Mouse (Mus musculus) MEL (cell line): Measurements from ENCODE around the gene Caskin1. TPM values are rescaled to one million over a fixed set of nuclear protein-coding genes. Genes with fewer than 3 reads are reported as not detected.

Source experiments
- DNase-seq: peaks from one replicate; pipeline ENCODE4 v3.0.0; 2011; ENCODE audit warnings: low read depth, low spot score
- H3K27ac ChIP-seq: 2 replicates; pipeline ENCODE4 v1.5.1; 2012; ENCODE audit warnings: low read depth, mild to moderate bottlenecking, control low read depth, low read length, moderate library complexity; ENCODE audit not compliant: control insufficient read depth
- H3K27me3 ChIP-seq, 2 experiments: fragments of 150-350 bp in 1 of 2; sonication (generic) in 1 of 2; 2 replicates each; pipeline ENCODE4 v1.6.1; 2012; ENCODE audit warnings: low read length in 2 of 2, mild to moderate bottlenecking in 2 of 2, improper control_type of control experiment in 1 of 2, moderate library complexity in 1 of 2; ENCODE audit not compliant: insufficient read depth in 2 of 2, control insufficient read depth in 1 of 2
- H3K36me3 ChIP-seq, 2 experiments: 2 replicates each; pipeline ENCODE4 v1.6.1; 2012 to 2014; ENCODE audit warnings: low read length in 2 of 2, improper control_type of control experiment in 1 of 2, inconsistent platforms in 1 of 2, mild to moderate bottlenecking in 1 of 2; ENCODE audit not compliant: insufficient read depth in 2 of 2, control insufficient read depth in 1 of 2
- H3K4me1 ChIP-seq, 2 experiments: fragments of 150-350 bp in 1 of 2; sonication (generic) in 1 of 2; 2 replicates each; pipeline ENCODE4 v1.6.1; 2012; ENCODE audit warnings: low read length in 2 of 2, improper control_type of control experiment in 1 of 2, mild to moderate bottlenecking in 1 of 2; ENCODE audit not compliant: insufficient read depth in 2 of 2, control insufficient read depth in 1 of 2
- H3K4me3 ChIP-seq, 2 experiments: fragments of 150-350 bp in 1 of 2; sonication (generic) in 1 of 2; 2 replicates each; pipeline ENCODE4 v1.5.1; 2012; ENCODE audit warnings: low read depth in 2 of 2, low read length in 2 of 2, mild to moderate bottlenecking in 2 of 2, moderate library complexity in 2 of 2, control low read depth in 1 of 2, improper control_type of control experiment in 1 of 2; ENCODE audit not compliant: control insufficient read depth in 1 of 2, insufficient read depth in 1 of 2
- H3K79me2 ChIP-seq: 2 replicates; pipeline ENCODE4 v1.6.1; 2012; ENCODE audit warnings: mild to moderate bottlenecking, low read length, moderate library complexity; ENCODE audit not compliant: control insufficient read depth, poor library complexity, insufficient read depth
- H3K9ac ChIP-seq: 2 replicates; pipeline ENCODE4 v1.6.1; 2012; ENCODE audit warnings: low read depth, mild to moderate bottlenecking, control low read depth, low read length, moderate library complexity; ENCODE audit not compliant: control insufficient read depth, poor library complexity, severe bottlenecking
- H3K9me3 ChIP-seq: fragments of 150-350 bp; sonication (generic); replicated peaks from 2 replicates; pipeline ENCODE4 v1.6.1; 2012; ENCODE audit warnings: mild to moderate bottlenecking, low read length, improper control_type of control experiment, moderate library complexity; ENCODE audit not compliant: insufficient read depth
- BHLHE40 ChIP-seq: IDR thresholded peaks from 2 replicates; pipeline ENCODE4 v1.6.1; 2012; ENCODE audit warnings: low read depth, mild to moderate bottlenecking, inconsistent platforms, low read length, improper control_type of control experiment, borderline replicate concordance
- CTCF ChIP-seq, 3 experiments: IDR thresholded peaks in 2 of 3; conservative IDR thresholded peaks in 1 of 3; 2 replicates each; pipeline ENCODE4 v1.5.1; 2011 to 2012; ENCODE audit warnings: low read length in 3 of 3, low read depth in 2 of 3, mild to moderate bottlenecking in 2 of 3, improper control_type of control experiment in 1 of 3, inconsistent platforms in 1 of 3, mixed read lengths in 1 of 3, moderate library complexity in 1 of 3; ENCODE audit not compliant: control insufficient read depth in 1 of 3, insufficient read depth in 1 of 3, poor library complexity in 1 of 3, severe bottlenecking in 1 of 3
- ELF1 ChIP-seq: IDR thresholded peaks from 2 replicates; pipeline ENCODE4 v1.6.1; 2014; ENCODE audit warnings: low read depth, mild to moderate bottlenecking, inconsistent platforms, low read length, improper control_type of control experiment, moderate library complexity
- GATA1 ChIP-seq: IDR thresholded peaks from 2 replicates; pipeline ENCODE4 v1.6.1; 2011; ENCODE audit warnings: low read depth, low read length, improper control_type of control experiment
- KAT2A ChIP-seq: conservative IDR thresholded peaks from 2 replicates; pipeline ENCODE4 v1.6.1; 2012; ENCODE audit warnings: low read depth, low read length, improper control_type of control experiment, inconsistent platforms
- MAX ChIP-seq: IDR thresholded peaks from 2 replicates; pipeline ENCODE4 v1.6.1; 2011; ENCODE audit warnings: low read length, improper control_type of control experiment
- MEF2A ChIP-seq: IDR thresholded peaks from 2 replicates; pipeline ENCODE4 v1.6.1; 2014; ENCODE audit warnings: low read depth, mild to moderate bottlenecking, inconsistent platforms, low read length, improper control_type of control experiment; ENCODE audit not compliant: poor library complexity, insufficient replicate concordance, severe bottlenecking; ENCODE audit errors: extremely low read depth
- MYB ChIP-seq: IDR thresholded peaks from 2 replicates; pipeline ENCODE4 v1.6.1; 2011; ENCODE audit warnings: mild to moderate bottlenecking, low read depth, low read length, improper control_type of control experiment
- MYC ChIP-seq: IDR thresholded peaks from 2 replicates; pipeline ENCODE4 v1.6.1; 2011; ENCODE audit warnings: low read depth, mild to moderate bottlenecking, low read length, improper control_type of control experiment, moderate library complexity
- POLR2A ChIP-seq, 2 experiments: IDR thresholded peaks; 2 replicates each; pipeline ENCODE4 v1.6.1; 2011 to 2012; ENCODE audit warnings: low read length in 2 of 2, mild to moderate bottlenecking in 2 of 2, control low read depth in 1 of 2, improper control_type of control experiment in 1 of 2, low read depth in 1 of 2, moderate library complexity in 1 of 2; ENCODE audit not compliant: control insufficient read depth in 1 of 2, insufficient read depth in 1 of 2, poor library complexity in 1 of 2
- POLR2AphosphoS2 ChIP-seq: IDR thresholded peaks from 2 replicates; pipeline ENCODE4 v1.6.1; 2011; ENCODE audit warnings: low read length, improper control_type of control experiment
- POLR2AphosphoS5 ChIP-seq: IDR thresholded peaks from 2 replicates; pipeline ENCODE4 v1.6.1; 2012; ENCODE audit warnings: low read depth, borderline replicate concordance, mild to moderate bottlenecking, inconsistent platforms, low read length, moderate library complexity, mixed read lengths
- RCOR1 ChIP-seq: IDR thresholded peaks from 2 replicates; pipeline ENCODE4 v1.6.1; 2012; ENCODE audit warnings: low read depth, mild to moderate bottlenecking, inconsistent platforms, low read length, improper control_type of control experiment
- SIN3A ChIP-seq: IDR thresholded peaks from 2 replicates; pipeline ENCODE4 v1.6.1; 2012; ENCODE audit warnings: low read length, improper control_type of control experiment, inconsistent platforms
- SMC3 ChIP-seq: IDR thresholded peaks from 2 replicates; pipeline ENCODE4 v1.6.1; 2011; ENCODE audit warnings: low read depth, low read length, improper control_type of control experiment
- TCF12 ChIP-seq: IDR thresholded peaks from 2 replicates; pipeline ENCODE4 v1.6.1; 2014; ENCODE audit warnings: low read depth, mild to moderate bottlenecking, inconsistent platforms, low read length, improper control_type of control experiment, moderate library complexity
- USF1 ChIP-seq: IDR thresholded peaks from 2 replicates; pipeline ENCODE4 v1.6.1; 2014; ENCODE audit warnings: low read depth, mild to moderate bottlenecking, inconsistent platforms, low read length, improper control_type of control experiment, moderate library complexity
- USF2 ChIP-seq, 2 experiments: IDR thresholded peaks; 2 replicates each; pipeline ENCODE4 v1.6.1; 2011 to 2012; ENCODE audit warnings: improper control_type of control experiment in 2 of 2, low read length in 2 of 2, borderline replicate concordance in 1 of 2, inconsistent platforms in 1 of 2, low read depth in 1 of 2, mild to moderate bottlenecking in 1 of 2; ENCODE audit not compliant: insufficient read depth in 1 of 2
- ZC3H11A ChIP-seq: IDR thresholded peaks from 2 replicates; pipeline ENCODE4 v1.6.1; 2012; ENCODE audit warnings: low read depth, mild to moderate bottlenecking, inconsistent platforms, low read length, improper control_type of control experiment
- ZMIZ1 ChIP-seq: IDR thresholded peaks from 2 replicates; pipeline ENCODE4 v1.6.1; 2012; ENCODE audit warnings: low read depth, mild to moderate bottlenecking, inconsistent platforms, low read length, improper control_type of control experiment, moderate library complexity
- ZNF384 ChIP-seq: IDR thresholded peaks from 2 replicates; pipeline ENCODE4 v1.6.1; 2012; ENCODE audit warnings: low read depth, mild to moderate bottlenecking, inconsistent platforms, low read length, improper control_type of control experiment
- polyA plus RNA-seq, 2 experiments: library from polyadenylated mRNA; stranded (reverse) in 1 of 2; unstranded in 1 of 2; fragments of >175 nt in 1 of 2; fragments of >200 nt in 1 of 2; gene quantifications; 2 replicates each; pipeline versions ENCODE4 v1.2.1 to v1.2.4; 2012; ENCODE audit warnings: low replicate concordance in 2 of 2, low read depth in 1 of 2; ENCODE audit not compliant: insufficient read length in 2 of 2, insufficient read depth in 1 of 2, missing spikeins in 1 of 2
- total RNA-seq: library from RNA; depleted of rRNA; stranded (reverse); fragments of 300-350 nt; gene quantifications from 2 replicates; pipeline ENCODE4 v1.2.3, GENCODE M21; 2012

The Caskin1 gene
- total and polyA plus RNA-seq, 3 experiments = 0.04 to 0.38 TPM; not detected in 1

GRCm38 (mm10) chr17:24544613-24545012 lies 56.2 kb downstream of the Caskin1 start:
- H3K79me2 ChIP-seq = no peaks in the 10 kb centered on the region
- no peaks in the 10 kb centered on the region for H3K27me3 ChIP-seq
- no peak overlapping the region for H3K4me3 ChIP-seq
- no peak overlapping the region for H3K27ac ChIP-seq
- H3K9me3 ChIP-seq = no peaks in the 10 kb centered on the region
- peaks cover 0 to 4% of the 10 kb centered on the region in 2 experiments; a peak in 1 of 4 replicates for H3K36me3 ChIP-seq
- DNase-seq = no peak
- no peak for TF ChIP-seq MEF2A
- TF ChIP-seq MYC = no peak
- no peak for TF ChIP-seq POLR2AphosphoS5
- TF ChIP-seq USF1 = no peak
- no peak for TF ChIP-seq SIN3A
- no peak for TF ChIP-seq TCF12
- TF ChIP-seq MAX = no peak
- no peak for TF ChIP-seq BHLHE40
- no peak for TF ChIP-seq MYB
- no peak for TF ChIP-seq ZNF384
- no peak for TF ChIP-seq KAT2A
- no peak for TF ChIP-seq GATA1
- no peak for TF ChIP-seq USF2 (IDR thresholded peaks at IDR 0.05; ENCODE audit: borderline replicate concordance in 1 of 2, insufficient read depth in 1 of 2, low read depth in 1 of 2, low read length in 2 of 2)
- no peak for TF ChIP-seq CTCF (IDR thresholded peaks at IDR 0.05 in 2 of 3, conservative IDR thresholded peaks at IDR 0.05 in 1 of 3; ENCODE audit: control insufficient read depth in 1 of 3, insufficient read depth in 1 of 3, low read depth in 2 of 3, low read length in 3 of 3, poor library complexity in 1 of 3, severe bottlenecking in 1 of 3)
- TF ChIP-seq POLR2A (IDR thresholded peaks at IDR 0.05; ENCODE audit: control insufficient read depth in 1 of 2, insufficient read depth in 1 of 2, low read depth in 1 of 2, low read length in 2 of 2, poor library complexity in 1 of 2) = no peak
- TF ChIP-seq ZC3H11A = no peak
- TF ChIP-seq ZMIZ1 = no peak
- no peak for TF ChIP-seq RCOR1
- no peak for TF ChIP-seq POLR2AphosphoS2
- TF ChIP-seq ELF1 = no peak
- H3K9ac ChIP-seq = no peak overlapping the region
- H3K4me1 ChIP-seq = peaks cover 0 to 2% of the 10 kb centered on the region in 2 experiments; a peak in 1 of 4 replicates

GRCm38 (mm10) chr17:24545247-24545646 lies 56.8 kb downstream of the Caskin1 start:
- DNase-seq = no peak
- Histone ChIP-seq H3K4me3 (no peak overlapping the region), H3K4me1 (peaks cover 0 to 2% of the 10 kb centered on the region in 2 experiments; a peak in 1 of 4 replicates)
- TF ChIP-seq BHLHE40 = no peak
- no peak for TF ChIP-seq USF2 (IDR thresholded peaks at IDR 0.05; ENCODE audit: borderline replicate concordance in 1 of 2, insufficient read depth in 1 of 2, low read depth in 1 of 2, low read length in 2 of 2)
- peak; percentile 15; the same call in 1 of the 2 replicates for TF ChIP-seq ZC3H11A
- TF ChIP-seq CTCF (IDR thresholded peaks at IDR 0.05 in 2 of 3, conservative IDR thresholded peaks at IDR 0.05 in 1 of 3; ENCODE audit: control insufficient read depth in 1 of 3, insufficient read depth in 1 of 3, low read depth in 2 of 3, low read length in 3 of 3, poor library complexity in 1 of 3, severe bottlenecking in 1 of 3) = peak in 2 of 3 experiments; percentile 13 to 29; a peak in 1 of 6 replicates
- peak; percentile 23; the same call in 1 of the 2 replicates for TF ChIP-seq SMC3
- TF ChIP-seq, all 39 proteins: peak for 3
- Histone ChIP-seq H3K9ac (no peak overlapping the region), H3K27me3 (no peaks in the 10 kb centered on the region), H3K9me3 (no peaks in the 10 kb centered on the region), H3K36me3 (peaks cover 0 to 4% of the 10 kb centered on the region in 2 experiments; a peak in 1 of 4 replicates), H3K27ac (no peak overlapping the region), H3K79me2 (peaks cover 3% of the 10 kb centered on the region; the same call in 1 of the 2 replicates)
